Mouse (Mus musculus) neural tube, embryonic 13.5 days (tissue): ENCODE data around the gene Ifrd1. TPM values are rescaled to one million over a fixed set of nuclear protein-coding genes. Genes with fewer than 3 reads are reported as not detected.
"Not testable (repeated sequence)": the region's sequence is repeated elsewhere in the genome, so short reads cannot be mapped to it uniquely, and the experiment has no call there.

Experiments used
- ATAC-seq: fragments of 200-750 bp; cut with Nextera tagmentation; 2 replicates; pipeline ENCODE4 v1.8.0; 2017; ENCODE audit warnings: low read depth, mild to moderate bottlenecking, moderate TSS enrichment, moderate library complexity
- H3K27ac ChIP-seq: fragments of 300-500 bp; sonication (generic); replicated peaks from 2 replicates; pipeline ENCODE4 v1.5.1; 2015; ENCODE audit warnings: moderate library complexity, mild to moderate bottlenecking, inconsistent platforms
- H3K27me3 ChIP-seq: fragments of 300-500 bp; sonication (generic); 2 replicates; pipeline ENCODE4 v1.6.1; 2015; ENCODE audit warnings: mild to moderate bottlenecking, inconsistent platforms
- H3K36me3 ChIP-seq: fragments of 300-500 bp; sonication (generic); 2 replicates; pipeline ENCODE4 v1.6.1; 2015; ENCODE audit warnings: mild to moderate bottlenecking, inconsistent platforms
- H3K4me1 ChIP-seq: fragments of 300-500 bp; sonication (generic); replicated peaks from 2 replicates; pipeline ENCODE4 v1.6.1; 2015; ENCODE audit warnings: inconsistent platforms
- H3K4me2 ChIP-seq: fragments of 300-500 bp; sonication (generic); 2 replicates; pipeline ENCODE4 v1.6.1; 2015; ENCODE audit warnings: inconsistent platforms, mild to moderate bottlenecking, moderate library complexity
- H3K4me3 ChIP-seq: fragments of 300-500 bp; sonication (generic); 2 replicates; pipeline ENCODE4 v1.5.1; 2015; ENCODE audit warnings: mild to moderate bottlenecking, inconsistent platforms
- H3K9ac ChIP-seq: fragments of 300-500 bp; sonication (generic); 2 replicates; pipeline ENCODE4 v1.6.1; 2015; ENCODE audit warnings: moderate library complexity, mild to moderate bottlenecking, inconsistent platforms
- H3K9me3 ChIP-seq: fragments of 300-500 bp; sonication (generic); 2 replicates; pipeline ENCODE4 v1.6.1; 2016; ENCODE audit warnings: inconsistent platforms
- WGBS: fragments of 180-500 bp; shearing (Covaris S2); methylation state at CpG from one replicate; pipeline ENCODE4 v1.1.7; 2015; 5-methylcytosine and 5-hydroxymethylcytosine counted together
- microRNA counts: library from miRNA; unstranded; fragments of <30 nt; microRNA quantifications from one replicate; lab custom pipeline; 2016
- microRNA-seq: library from miRNA; unstranded; fragments of <30 nt; microRNA quantifications from one replicate; pipeline ENCODE4, GENCODE M21; 2016
- polyA plus RNA-seq: library from polyadenylated mRNA; unstranded; fragments of >200 nt; fragmentation: Nextera tagmentation; extraction: Ambion mirVana; gene quantifications from 2 replicates; pipeline ENCODE4 v1.2.1, GENCODE M21; 2015

The Ifrd1 gene
- polyA plus RNA-seq, 1 experiment from 2014 or later, result 153 TPM

- H3K9ac ChIP-seq, result no peak overlapping the region
- H3K27ac ChIP-seq, result no peak overlapping the region
- H3K9me3 ChIP-seq, result no peaks in the 10 kb centered on the region
- 67% methylated on average over 6 of the region's 6 CpGs for WGBS
- no peaks in the 10 kb centered on the region for H3K4me1 ChIP-seq
- no peaks in the 10 kb centered on the region for H3K27me3 ChIP-seq
- H3K4me3 ChIP-seq, result no peak overlapping the region
- no peaks in the 10 kb centered on the region for H3K36me3 ChIP-seq
- H3K4me2 ChIP-seq, result no peak overlapping the region
- ATAC-seq, result no peak
Measured at GRCm38 (mm10) chr12:40177089-40177488, 71.2 kb downstream of the Ifrd1 start.

- no peak for ATAC-seq
- Histone ChIP-seq H3K4me1 (no peaks in the 10 kb centered on the region), H3K4me2 (no peak overlapping the region), H3K36me3 (no peaks in the 10 kb centered on the region), H3K9me3 (no peaks in the 10 kb centered on the region), H3K27ac (no peak overlapping the region), H3K27me3 (no peaks in the 10 kb centered on the region), H3K4me3 (no peak overlapping the region), H3K9ac (no peak overlapping the region)
- 81% methylated on average over 2 of the region's 2 CpGs for WGBS
Measured at GRCm38 (mm10) chr12:40176158-40176557, 72.1 kb downstream of the Ifrd1 start.

- H3K9me3 ChIP-seq, H3K4me3 ChIP-seq, H3K4me1 ChIP-seq, H3K27ac ChIP-seq, ATAC-seq, H3K4me2 ChIP-seq, H3K27me3 ChIP-seq, H3K9ac ChIP-seq, H3K36me3 ChIP-seq: not testable (repeated sequence)
- WGBS, result 68% methylated on average over 1 of the region's 1 CpGs
Measured at GRCm38 (mm10) chr12:40175171-40175570, 73.1 kb downstream of the Ifrd1 start.

GRCm38 (mm10) chr12:40171637-40172036, 76.7 kb downstream of the Ifrd1 start:
- Histone ChIP-seq H3K4me1 (no peaks in the 10 kb centered on the region), H3K27me3 (no peaks in the 10 kb centered on the region)

GRCm38 (mm10) chr12:40169675-40170074, 78.6 kb downstream of the Ifrd1 start:
- ATAC-seq, result no peak
- 98% methylated on average over 1 of the region's 1 CpGs for WGBS
- H3K27ac ChIP-seq, result no peak overlapping the region
- H3K4me2 ChIP-seq, result no peak overlapping the region
- no peaks in the 10 kb centered on the region for H3K4me1 ChIP-seq
- H3K4me3 ChIP-seq, result no peak overlapping the region
- H3K36me3 ChIP-seq, result no peaks in the 10 kb centered on the region
- no peaks in the 10 kb centered on the region for H3K27me3 ChIP-seq
- no peak overlapping the region for H3K9ac ChIP-seq
- no peaks in the 10 kb centered on the region for H3K9me3 ChIP-seq

More at GRCm38 (mm10) chr12:40171637-40172036, 76.7 kb downstream of the Ifrd1 start:
- Histone ChIP-seq H3K27ac (no peak overlapping the region), H3K9me3 (no peaks in the 10 kb centered on the region), H3K4me2 (no peak overlapping the region), H3K4me3 (no peak overlapping the region), H3K9ac (no peak overlapping the region), H3K36me3 (no peaks in the 10 kb centered on the region)
- no peak for ATAC-seq
- WGBS, result 87% methylated on average over 2 of the region's 2 CpGs

- Histone ChIP-seq H3K9ac (no peak overlapping the region), H3K4me1 (no peaks in the 10 kb centered on the region), H3K4me3 (no peak overlapping the region), H3K4me2 (no peak overlapping the region), H3K36me3 (no peaks in the 10 kb centered on the region), H3K27ac (no peak overlapping the region), H3K9me3 (no peaks in the 10 kb centered on the region), H3K27me3 (no peaks in the 10 kb centered on the region)
- ATAC-seq, result no peak
- WGBS, result 3% methylated on average over 2 of the region's 2 CpGs
Measured at GRCm38 (mm10) chr12:40164621-40165020, 83.7 kb downstream of the Ifrd1 start.

- no peak for ATAC-seq
- Histone ChIP-seq H3K9me3 (no peaks in the 10 kb centered on the region), H3K36me3 (no peaks in the 10 kb centered on the region), H3K4me3 (no peak overlapping the region), H3K4me1 (no peaks in the 10 kb centered on the region), H3K4me2 (no peak overlapping the region), H3K9ac (no peak overlapping the region), H3K27me3 (no peaks in the 10 kb centered on the region), H3K27ac (no peak overlapping the region)
- 80% methylated on average over 2 of the region's 2 CpGs for WGBS
Measured at GRCm38 (mm10) chr12:40160777-40161176, 87.5 kb downstream of the Ifrd1 start.

GRCm38 (mm10) chr12:40154188-40154587, 94.1 kb downstream of the Ifrd1 start:
- no peak overlapping the region for H3K4me3 ChIP-seq
- H3K4me2 ChIP-seq, result no peak overlapping the region
- no peaks in the 10 kb centered on the region for H3K9me3 ChIP-seq
- H3K27me3 ChIP-seq, result no peaks in the 10 kb centered on the region
- H3K9ac ChIP-seq, result no peak overlapping the region
- WGBS, result 89% methylated on average over 6 of the region's 6 CpGs
- no peaks in the 10 kb centered on the region for H3K4me1 ChIP-seq
- no peak overlapping the region for H3K27ac ChIP-seq
- no peak for ATAC-seq
- H3K36me3 ChIP-seq, result no peaks in the 10 kb centered on the region

- no peak overlapping the region for H3K4me3 ChIP-seq
- WGBS, result 88% methylated on average over 8 of the region's 8 CpGs
Measured at GRCm38 (mm10) chr12:40152353-40153069, 95.8 kb downstream of the Ifrd1 start.

More at GRCm38 (mm10) chr12:40152353-40153069, 95.8 kb downstream of the Ifrd1 start:
- H3K4me2 ChIP-seq, result no peak overlapping the region
- H3K4me1 ChIP-seq, result no peaks in the 10 kb centered on the region
- no peaks in the 10 kb centered on the region for H3K9me3 ChIP-seq
- no peak overlapping the region for H3K9ac ChIP-seq
- no peaks in the 10 kb centered on the region for H3K36me3 ChIP-seq
- ATAC-seq, result no peak
- no peak overlapping the region for H3K27ac ChIP-seq
- H3K27me3 ChIP-seq, result no peaks in the 10 kb centered on the region

MicroRNAs encoded within 50 kb of the gene (microRNA counts, 519-probe panel; counts per million panel counts)
- not detected for microRNA mmu-miR-1938 (lab: Ali Mortazavi, UCI)

Small RNAs within 50 kb of the gene (microRNA-seq; reads per million reads assigned to microRNA genes)
- gene Mir1938, result not detected

Other genes starting within 250 kb of the Ifrd1 start
- 153 and 155 TPM in 2 replicates for gene Arl4a, start 210.5 kb downstream of the Ifrd1 start, polyA plus RNA-seq
- gene Scin, start 114.3 kb downstream of the Ifrd1 start, polyA plus RNA-seq, result 0.59 and 0.94 TPM in 2 replicates
- gene Lsmem1, start 49.0 kb downstream of the Ifrd1 start, polyA plus RNA-seq, result 0.15 TPM in 1 of 2 replicates, not detected in the other
- gene Zfp277, start 197.4 kb upstream of the Ifrd1 start, polyA plus RNA-seq, result 29.1 and 31.0 TPM in 2 replicates
- gene Dock4, start 197.4 kb upstream of the Ifrd1 start, polyA plus RNA-seq, result 31.4 and 31.8 TPM in 2 replicates